Mouse (Mus musculus) kidney, embryonic 15.5 days (tissue): ENCODE data around the gene Lrmda. TPM values are rescaled to one million over a fixed set of nuclear protein-coding genes. Genes with fewer than 3 reads are reported as not detected.

Experiments used
- ATAC-seq: fragments of 200-750 bp; cut with Nextera tagmentation; replicated peaks from 2 replicates; pipeline ENCODE4 v1.8.0; 2017; ENCODE audit warnings: moderate TSS enrichment; ENCODE audit not compliant: low FRiP score
- H3K27ac ChIP-seq: fragments of 300-500 bp; sonication (generic); 2 replicates; pipeline ENCODE4 v1.5.1; 2015; ENCODE audit warnings: mild to moderate bottlenecking, inconsistent platforms
- H3K27me3 ChIP-seq: fragments of 300-500 bp; sonication (generic); 2 replicates; pipeline ENCODE4 v1.6.1; 2015; ENCODE audit warnings: inconsistent platforms
- H3K36me3 ChIP-seq: fragments of 300-500 bp; sonication (generic); 2 replicates; pipeline ENCODE4 v1.6.1; 2015; ENCODE audit warnings: inconsistent platforms
- H3K4me1 ChIP-seq: fragments of 300-500 bp; sonication (generic); 2 replicates; pipeline ENCODE4 v1.6.1; 2015; ENCODE audit warnings: inconsistent platforms
- H3K4me2 ChIP-seq: fragments of 300-500 bp; sonication (generic); 2 replicates; pipeline ENCODE4 v1.6.1; 2015; ENCODE audit warnings: moderate library complexity, mild to moderate bottlenecking, inconsistent platforms
- H3K4me3 ChIP-seq: fragments of 300-500 bp; sonication (generic); replicated peaks from 2 replicates; pipeline ENCODE4 v1.5.1; 2015; ENCODE audit warnings: mild to moderate bottlenecking, inconsistent platforms
- H3K9ac ChIP-seq: fragments of 300-500 bp; sonication (generic); 2 replicates; pipeline ENCODE4 v1.6.1; 2015; ENCODE audit warnings: mild to moderate bottlenecking, inconsistent platforms
- H3K9me3 ChIP-seq: fragments of 300-500 bp; sonication (generic); replicated peaks from 2 replicates; pipeline ENCODE4 v1.6.1; 2016; ENCODE audit warnings: inconsistent platforms
- WGBS: fragments of 180-500 bp; shearing (Covaris S2); methylation state at CpG from one replicate; pipeline ENCODE4 v1.1.7; 2015; ENCODE audit warnings: mixed read lengths; 5-methylcytosine and 5-hydroxymethylcytosine counted together
- polyA plus RNA-seq: library from polyadenylated mRNA; unstranded; fragments of >200 nt; fragmentation: Nextera tagmentation; extraction: Ambion mirVana; gene quantifications from 2 replicates; pipeline ENCODE4 v1.2.1, GENCODE M21; 2015

The Lrmda gene
- polyA plus RNA-seq, 1 experiment from 2014 or later: 1.1 TPM

DNA sequence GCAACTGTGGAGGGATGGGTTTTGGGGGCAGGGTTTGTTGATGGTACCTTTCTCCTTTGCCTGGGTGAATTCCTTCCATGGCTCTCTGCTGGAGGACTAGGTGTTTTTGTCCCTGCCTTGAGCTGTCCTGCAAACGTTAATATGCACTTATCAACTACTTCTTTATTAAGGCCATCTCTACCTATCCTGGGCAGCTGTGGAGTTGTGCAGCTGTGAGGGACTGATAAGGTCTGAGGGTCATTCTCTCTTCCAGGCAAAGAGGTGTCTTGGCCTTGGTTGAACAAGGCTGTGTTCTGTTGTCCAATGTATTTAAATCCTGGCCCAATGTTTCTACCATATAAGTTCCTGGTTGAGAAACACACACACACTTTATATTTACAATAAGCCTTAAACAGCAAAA is 29.8 kb downstream of the Lrmda start:
- Histone ChIP-seq H3K4me1 (peaks cover 9% of the 10 kb centered on the region), H3K9me3 (no peaks in the 10 kb centered on the region), H3K9ac (no peak overlapping the region), H3K27ac (no peak overlapping the region), H3K4me3 (no peak overlapping the region), H3K27me3 (peaks cover 6% of the 10 kb centered on the region), H3K4me2 (no peak overlapping the region), H3K36me3 (no peaks in the 10 kb centered on the region)
- no peak for ATAC-seq
- 72% methylated on average over 1 of the region's 1 CpGs for WGBS

DNA sequence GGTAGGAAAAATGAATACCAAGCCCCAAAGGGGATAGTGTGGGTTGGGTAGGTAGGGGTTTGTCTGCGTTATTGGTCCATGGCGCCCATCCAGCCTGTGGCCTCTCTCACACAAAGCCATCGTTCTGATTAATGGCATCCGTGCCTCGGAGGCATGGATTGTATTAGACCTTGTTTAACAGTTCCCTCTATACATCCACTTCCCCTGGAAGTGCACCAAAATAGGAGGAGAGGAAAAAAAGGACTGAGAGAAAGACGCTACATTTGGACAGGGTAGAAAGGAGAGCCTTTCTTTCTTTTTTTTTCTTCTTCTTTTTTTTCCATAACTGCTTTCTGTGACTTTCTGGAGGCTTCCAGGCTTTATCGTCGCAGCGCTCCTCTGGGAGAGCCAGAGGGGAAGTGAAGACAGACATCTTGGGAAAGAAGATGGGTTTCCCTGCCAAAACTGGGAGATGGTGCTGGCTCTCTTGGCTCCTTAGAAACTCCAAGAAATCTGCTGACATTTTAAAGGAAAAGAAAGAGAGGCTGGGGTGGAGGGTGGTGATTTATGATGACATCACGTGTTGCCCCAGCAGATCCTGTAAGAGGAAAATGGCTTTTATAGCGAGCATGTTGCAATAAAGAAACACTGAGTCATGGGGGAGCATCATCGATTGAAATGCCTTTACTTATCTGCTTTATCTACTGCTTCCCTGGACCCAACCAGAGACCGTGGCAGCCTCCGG is 32.6 kb downstream of the Lrmda start:
- Histone ChIP-seq H3K27ac (no peak overlapping the region), H3K27me3 (peaks cover 2% of the 10 kb centered on the region), H3K4me2 (no peak overlapping the region), H3K36me3 (no peaks in the 10 kb centered on the region), H3K9ac (no peak overlapping the region), H3K4me3 (no peak overlapping the region), H3K4me1 (peaks cover 28% of the 10 kb centered on the region), H3K9me3 (no peaks in the 10 kb centered on the region)
- 55% methylated on average over 14 of the region's 14 CpGs for WGBS
- ATAC-seq: no peak

DNA sequence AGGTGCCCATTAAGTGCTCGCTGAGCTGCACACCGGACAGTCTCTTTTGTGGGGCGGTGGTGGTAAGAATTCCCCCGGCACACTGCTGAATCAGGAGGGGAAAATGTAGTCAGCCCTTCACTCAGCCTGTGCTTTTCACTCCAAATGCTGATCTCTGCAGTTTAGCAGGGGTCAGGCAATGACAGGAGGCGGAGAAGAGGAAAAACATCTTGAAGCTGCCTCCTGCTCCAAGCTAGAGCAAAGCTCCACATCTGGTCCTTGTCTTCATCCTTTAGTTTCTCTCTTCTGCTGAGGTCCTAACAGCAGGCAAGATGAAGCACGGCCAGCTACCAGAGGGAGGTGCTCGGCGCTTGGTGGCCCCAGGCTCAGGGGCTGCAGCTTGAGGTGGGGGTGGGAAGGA is 36.1 kb downstream of the Lrmda start:
- H3K27ac ChIP-seq: no peak overlapping the region
- no peaks in the 10 kb centered on the region for H3K36me3 ChIP-seq
- H3K4me2 ChIP-seq: no peak overlapping the region
- no peak overlapping the region for H3K9ac ChIP-seq
- H3K9me3 ChIP-seq: no peaks in the 10 kb centered on the region
- ATAC-seq: peak; percentile 63; the same call in 1 of the 2 replicates
- H3K4me3 ChIP-seq: no peak overlapping the region
- peaks cover 39% of the 10 kb centered on the region for H3K4me1 ChIP-seq
- H3K27me3 ChIP-seq: no peaks in the 10 kb centered on the region; the same call in 1 of the 2 replicates
- WGBS: 45% methylated on average over 8 of the region's 8 CpGs

DNA sequence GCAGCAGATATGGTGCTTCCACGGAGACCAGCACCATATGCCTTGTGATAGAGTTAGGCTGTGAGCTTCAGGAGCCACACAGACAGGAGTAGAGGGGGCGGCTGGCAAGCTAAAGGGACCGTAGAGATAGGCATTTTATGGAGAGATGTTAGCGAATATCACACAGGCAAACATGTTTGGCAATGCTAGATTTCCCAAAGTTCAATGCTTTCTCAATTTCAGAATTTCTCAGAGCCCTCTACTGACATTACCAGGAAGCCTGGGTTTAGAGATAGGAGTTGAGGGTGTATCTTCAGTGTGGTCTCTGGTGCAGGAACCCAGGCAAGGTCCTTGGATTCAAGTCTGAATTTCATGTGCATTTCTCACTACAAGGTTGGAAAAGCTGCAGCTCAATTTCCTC is 36.7 kb downstream of the Lrmda start:
- Histone ChIP-seq H3K27me3 (no peaks in the 10 kb centered on the region), H3K36me3 (no peaks in the 10 kb centered on the region), H3K9ac (no peak overlapping the region), H3K9me3 (no peaks in the 10 kb centered on the region), H3K27ac (no peak overlapping the region), H3K4me2 (no peak overlapping the region), H3K4me3 (no peak overlapping the region), H3K4me1 (peaks cover 46% of the 10 kb centered on the region)
- WGBS: 81% methylated on average over 4 of the region's 4 CpGs
- no peak for ATAC-seq

DNA sequence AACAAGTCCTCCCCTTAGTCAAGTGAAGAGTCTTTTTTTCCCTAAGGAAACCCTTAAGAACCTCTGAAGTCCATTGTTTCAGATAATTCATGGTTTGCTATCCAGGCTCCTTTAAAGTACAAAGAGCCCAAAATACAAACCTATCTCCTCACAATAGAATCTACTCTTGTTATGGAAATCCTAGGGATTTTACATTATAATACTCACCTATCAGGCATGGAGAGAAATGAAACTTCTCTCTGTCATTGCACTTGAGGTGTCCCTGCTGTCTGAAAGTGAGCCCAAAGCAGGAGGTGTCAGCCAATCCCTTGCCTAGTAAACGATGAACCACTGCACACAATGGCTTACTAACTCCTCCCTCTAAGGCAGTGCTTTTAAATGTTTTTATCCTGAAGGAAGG is 39.2 kb downstream of the Lrmda start:
- H3K27me3 ChIP-seq: 0 out of 2 replicates have a peak, but pooled peaks cover 4% of the 10 kb centered on the region
- 57% methylated on average over 1 of the region's 1 CpGs for WGBS
- H3K36me3 ChIP-seq: no peaks in the 10 kb centered on the region

DNA sequence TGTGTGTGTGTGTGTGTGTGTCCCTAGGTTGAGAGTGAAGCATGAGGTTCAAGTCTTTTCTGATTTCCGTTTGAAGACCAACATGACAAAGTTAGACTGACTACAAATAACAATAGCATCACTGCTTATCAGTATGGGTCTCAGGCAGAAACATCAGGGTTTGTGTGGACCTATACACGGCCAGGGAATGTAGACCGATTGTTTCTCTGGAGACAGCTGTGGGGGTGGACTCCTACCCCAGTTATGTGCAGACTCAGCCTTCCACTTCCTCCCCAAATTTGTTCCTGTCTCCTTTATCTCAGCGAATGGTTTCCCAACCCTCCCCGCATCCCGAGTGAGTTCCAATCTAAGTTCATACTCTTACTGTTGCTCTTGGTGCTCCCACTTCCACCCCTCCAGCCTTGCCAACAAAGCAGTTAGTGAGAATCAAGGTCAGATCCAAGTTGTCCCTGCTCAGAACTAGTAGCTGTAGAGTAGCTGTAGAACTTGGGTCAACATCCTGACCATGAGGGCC is 39.9 kb downstream of the Lrmda start:
- 79% methylated on average over 6 of the region's 6 CpGs for WGBS
- Histone ChIP-seq H3K27me3 (0 out of 2 replicates have a peak, but pooled peaks cover 4% of the 10 kb centered on the region), H3K27ac (no peak overlapping the region), H3K9ac (no peak overlapping the region), H3K36me3 (no peaks in the 10 kb centered on the region), H3K4me1 (peaks cover 37% of the 10 kb centered on the region), H3K9me3 (no peaks in the 10 kb centered on the region), H3K4me2 (no peak overlapping the region), H3K4me3 (no peak overlapping the region)
- ATAC-seq: no peak

More for the DNA sequence above, 39.2 kb downstream of the Lrmda start:
- H3K4me2 ChIP-seq: no peak overlapping the region
- no peak for ATAC-seq
- peaks cover 37% of the 10 kb centered on the region for H3K4me1 ChIP-seq
- H3K27ac ChIP-seq: no peak overlapping the region
- H3K9ac ChIP-seq: no peak overlapping the region
- no peaks in the 10 kb centered on the region for H3K9me3 ChIP-seq
- H3K4me3 ChIP-seq: no peak overlapping the region

DNA sequence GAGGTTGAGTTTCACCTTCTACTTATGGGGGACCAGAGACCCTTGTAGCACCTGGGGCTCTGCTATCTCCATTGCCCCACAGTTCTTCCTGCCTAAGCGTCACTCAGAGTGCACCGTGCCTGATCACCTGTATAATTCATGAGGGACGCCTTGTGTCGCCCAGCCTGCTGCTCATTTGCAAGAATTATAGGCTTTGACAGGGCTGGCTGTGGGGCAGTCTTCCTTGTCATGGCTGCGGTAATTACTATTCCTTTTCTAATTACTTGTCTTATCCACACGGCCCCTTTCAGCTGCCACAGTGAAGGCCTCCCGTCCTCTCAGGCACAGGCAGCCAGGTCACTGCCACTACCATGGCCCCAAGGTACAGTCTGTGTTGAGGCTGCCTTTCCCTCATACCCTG is 41.3 kb downstream of the Lrmda start:
- Histone ChIP-seq H3K4me2 (no peak overlapping the region), H3K4me3 (no peak overlapping the region), H3K9ac (no peak overlapping the region), H3K36me3 (no peaks in the 10 kb centered on the region), H3K27ac (no peak overlapping the region), H3K27me3 (0 out of 2 replicates have a peak, but pooled peaks cover 4% of the 10 kb centered on the region), H3K9me3 (no peaks in the 10 kb centered on the region), H3K4me1 (peaks cover 25% of the 10 kb centered on the region)
- 21% methylated on average over 7 of the region's 7 CpGs for WGBS
- ATAC-seq: 0 out of 2 replicates have a peak, but pooled peaks have one; percentile 29

DNA sequence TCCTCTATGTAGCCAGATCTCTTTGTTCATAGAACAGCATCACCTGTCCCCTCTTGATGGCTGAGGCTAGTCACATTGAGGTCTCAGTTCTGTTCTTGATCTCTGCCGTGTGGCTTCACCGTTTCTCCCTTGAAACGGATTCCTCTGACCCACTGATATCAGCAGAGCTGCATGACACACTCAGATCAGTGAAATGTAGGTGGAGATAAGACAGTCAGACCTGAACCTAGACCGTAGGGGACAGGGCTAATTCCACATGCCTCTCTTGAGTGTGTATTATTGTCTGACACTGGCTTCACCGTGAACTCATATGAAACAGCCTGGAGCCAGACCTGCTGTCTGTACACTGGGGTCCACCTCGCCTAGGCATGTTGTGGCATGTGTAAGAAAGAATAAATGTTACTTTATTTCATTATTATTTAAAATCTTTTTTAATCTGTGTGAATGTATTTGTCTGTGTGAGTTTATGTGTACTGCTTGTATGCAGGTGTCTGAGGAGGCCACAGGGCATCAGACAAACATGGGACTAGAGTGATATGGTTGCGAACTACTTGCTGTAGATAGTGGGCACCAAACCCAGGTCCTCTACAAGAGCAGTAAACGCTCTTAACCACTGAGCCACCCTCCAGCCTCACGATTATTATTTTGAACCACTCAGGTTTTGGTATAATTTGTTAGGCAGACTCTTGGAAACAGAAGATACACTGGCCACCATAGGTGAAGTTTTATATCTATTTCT is 42.8 kb downstream of the Lrmda start:
- Histone ChIP-seq H3K9me3 (no peaks in the 10 kb centered on the region), H3K9ac (no peak overlapping the region), H3K4me2 (no peak overlapping the region), H3K27ac (no peak overlapping the region), H3K4me1 (peaks cover 18% of the 10 kb centered on the region), H3K27me3 (0 out of 2 replicates have a peak, but pooled peaks cover 4% of the 10 kb centered on the region), H3K4me3 (no peak overlapping the region), H3K36me3 (no peaks in the 10 kb centered on the region)
- 84% methylated on average over 9 of the region's 9 CpGs for WGBS
- no peak for ATAC-seq

DNA sequence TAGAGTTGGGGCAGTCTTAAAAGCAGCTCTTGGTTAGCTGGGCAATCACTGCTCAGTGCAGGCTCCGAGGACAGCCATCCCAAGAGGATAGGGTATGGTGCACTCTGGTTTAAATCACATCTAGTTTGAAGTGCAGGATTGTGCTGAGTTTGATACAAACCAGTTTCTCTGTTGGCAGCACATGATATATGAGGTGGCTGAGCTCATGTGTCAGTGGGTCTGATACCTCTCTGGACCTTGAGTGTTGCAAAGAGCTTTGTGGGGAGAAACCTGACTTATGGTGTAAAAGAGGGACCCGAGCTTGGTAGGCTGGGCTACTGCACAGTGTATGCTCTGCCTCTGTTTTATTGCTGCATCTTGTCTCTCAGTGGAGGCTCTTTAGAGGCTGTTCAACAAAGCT is 49.7 kb downstream of the Lrmda start:
- ATAC-seq: no peak
- no peak overlapping the region for H3K27ac ChIP-seq
- H3K9ac ChIP-seq: no peak overlapping the region
- 17% methylated on average over 2 of the region's 2 CpGs for WGBS
- no peaks in the 10 kb centered on the region for H3K36me3 ChIP-seq
- H3K9me3 ChIP-seq: no peaks in the 10 kb centered on the region
- no peak overlapping the region for H3K4me2 ChIP-seq
- H3K27me3 ChIP-seq: peaks cover 13% of the 10 kb centered on the region
- H3K4me1 ChIP-seq: peaks cover 2% of the 10 kb centered on the region
- H3K4me3 ChIP-seq: no peak overlapping the region

DNA sequence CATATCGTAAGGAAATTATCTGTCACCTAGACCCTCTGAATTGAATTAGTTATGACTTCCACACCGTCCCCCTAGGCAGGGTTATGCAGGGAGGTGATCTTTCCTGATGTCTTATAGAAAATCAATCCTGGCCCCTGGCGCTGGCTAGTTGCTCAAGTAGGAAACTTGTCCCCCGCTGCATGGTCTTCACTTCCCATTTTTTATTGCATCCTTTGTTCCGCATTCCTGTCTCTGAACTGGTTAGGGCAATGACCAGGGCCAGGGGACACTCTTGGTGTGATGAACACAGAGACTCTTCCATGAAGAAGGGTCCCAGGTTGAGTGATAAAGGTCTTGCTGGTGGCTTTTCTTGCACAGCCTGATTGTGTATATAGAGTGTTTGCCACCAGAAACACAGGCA is 53.9 kb downstream of the Lrmda start:
- Histone ChIP-seq H3K27ac (no peak overlapping the region), H3K4me1 (peaks cover 6% of the 10 kb centered on the region), H3K36me3 (no peaks in the 10 kb centered on the region), H3K4me3 (no peak overlapping the region), H3K9ac (no peak overlapping the region), H3K9me3 (no peaks in the 10 kb centered on the region), H3K27me3 (peaks cover 13% of the 10 kb centered on the region), H3K4me2 (no peak overlapping the region)
- no peak for ATAC-seq
- 69% methylated on average over 5 of the region's 5 CpGs for WGBS

DNA sequence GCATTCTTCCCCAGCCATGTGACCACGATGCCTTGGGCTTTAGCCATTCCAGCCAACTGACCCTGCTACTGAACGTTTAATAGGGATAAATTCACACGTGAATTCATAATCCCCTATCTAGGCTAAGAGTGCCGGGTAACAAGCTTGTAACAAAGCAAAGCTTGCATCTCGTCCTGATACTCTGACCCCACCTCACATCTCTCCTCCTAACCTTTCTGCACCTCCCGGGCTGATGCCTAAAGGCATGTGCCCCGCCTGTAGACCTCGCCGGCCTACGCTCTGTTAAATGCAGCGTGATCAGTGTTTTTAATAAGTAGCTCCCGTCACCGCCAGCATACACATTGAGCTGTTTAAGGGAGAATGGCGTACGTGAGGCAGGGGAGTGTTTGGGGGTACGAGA is 54.7 kb downstream of the Lrmda start:
- Histone ChIP-seq H3K36me3 (no peaks in the 10 kb centered on the region), H3K9ac (no peak overlapping the region), H3K27me3 (peaks cover 10% of the 10 kb centered on the region), H3K27ac (no peak overlapping the region), H3K4me3 (no peak overlapping the region), H3K9me3 (no peaks in the 10 kb centered on the region), H3K4me2 (peak overlapping the region; percentile 32), H3K4me1 (peaks cover 6% of the 10 kb centered on the region)
- 36% methylated on average over 16 of the region's 16 CpGs for WGBS
- ATAC-seq: no peak

DNA sequence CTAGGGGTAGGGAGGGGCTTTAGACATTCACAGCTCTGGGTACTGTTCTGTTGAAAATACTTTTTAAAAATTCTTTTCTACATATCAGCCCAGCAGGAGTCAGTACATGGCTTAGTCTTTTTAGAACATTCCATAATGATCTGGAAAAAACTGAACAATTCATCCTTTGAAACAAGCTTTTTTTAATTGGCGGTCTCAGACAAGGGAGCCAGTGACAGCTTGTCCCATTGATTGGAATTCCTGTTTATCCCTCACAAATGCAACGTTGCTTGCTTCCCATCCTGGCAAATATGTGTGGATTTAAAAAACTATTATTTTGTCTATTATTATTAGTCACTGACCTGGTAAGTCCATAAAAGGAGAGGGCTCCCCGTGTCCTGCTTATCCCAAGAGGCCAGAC is 64.4 kb downstream of the Lrmda start:
- H3K27ac ChIP-seq: no peak overlapping the region
- 84% methylated on average over 3 of the region's 3 CpGs for WGBS
- peaks cover 9% of the 10 kb centered on the region; the same call in 1 of the 2 replicates for H3K9me3 ChIP-seq
- H3K4me2 ChIP-seq: no peak overlapping the region
- peaks cover 15% of the 10 kb centered on the region; the same call in 1 of the 2 replicates for H3K27me3 ChIP-seq
- 0 out of 2 replicates have a peak, but pooled peaks cover 2% of the 10 kb centered on the region for H3K36me3 ChIP-seq
- H3K4me1 ChIP-seq: peaks cover under 1% of the 10 kb centered on the region
- H3K4me3 ChIP-seq: no peak overlapping the region
- H3K9ac ChIP-seq: no peak overlapping the region
- ATAC-seq: no peak
